Mouse (Mus musculus) heart, embryonic 11.5 days (tissue): Measurements from ENCODE around the gene Ttll5. TPM values are rescaled to one million over a fixed set of nuclear protein-coding genes. Genes with fewer than 3 reads are reported as not detected.

ENCODE experiments used
- ATAC-seq: fragments of 200-750 bp; cut with Nextera tagmentation; replicated peaks from 2 replicates; pipeline ENCODE4 v1.8.0; 2017; ENCODE audit warnings: moderate library complexity; ENCODE audit not compliant: insufficient number of reproducible peaks, low FRiP score, low TSS enrichment
- H3K27ac ChIP-seq: fragments of 300-500 bp; sonication (generic); 2 replicates; pipeline ENCODE4 v1.5.1; 2014; ENCODE audit warnings: mild to moderate bottlenecking, low read depth, low read length
- H3K27me3 ChIP-seq: fragments of 300-500 bp; sonication (generic); 2 replicates; pipeline ENCODE4 v1.6.1; 2014; ENCODE audit warnings: mild to moderate bottlenecking, low read length, mixed read lengths; ENCODE audit not compliant: control insufficient read depth, insufficient read depth
- H3K36me3 ChIP-seq: fragments of 300-500 bp; sonication (generic); 2 replicates; pipeline ENCODE4 v1.6.1; 2014; ENCODE audit warnings: mild to moderate bottlenecking, low read length, moderate library complexity, mixed read lengths; ENCODE audit not compliant: control insufficient read depth, insufficient read depth
- H3K4me1 ChIP-seq: fragments of 300-500 bp; sonication (generic); 2 replicates; pipeline ENCODE4 v1.6.1; 2014; ENCODE audit warnings: low read length; ENCODE audit not compliant: control insufficient read depth, insufficient read depth
- H3K4me2 ChIP-seq: fragments of 300-500 bp; sonication (generic); 2 replicates; pipeline ENCODE4 v1.6.1; 2014; ENCODE audit warnings: mild to moderate bottlenecking, moderate library complexity
- H3K4me3 ChIP-seq: fragments of 300-500 bp; sonication (generic); 2 replicates; pipeline ENCODE4 v1.5.1; 2014; ENCODE audit warnings: low read depth, low read length
- H3K9ac ChIP-seq: fragments of 300-500 bp; sonication (generic); 2 replicates; pipeline ENCODE4 v1.6.1; 2014; ENCODE audit warnings: mild to moderate bottlenecking, low read depth, low read length, moderate library complexity
- H3K9me3 ChIP-seq: fragments of 300-500 bp; sonication (generic); replicated peaks from 2 replicates; pipeline ENCODE4 v1.6.1; 2016; ENCODE audit warnings: low read length; ENCODE audit not compliant: control insufficient read depth
- WGBS: fragments of 180-500 bp; shearing (Covaris S2); extraction: QIAGEN DNeasy Blood & Tissue Kit; methylation state at CpG from one replicate; pipeline ENCODE4 v1.1.7; 2014; ENCODE audit not compliant: insufficient replicate concordance; 5-methylcytosine and 5-hydroxymethylcytosine counted together
- polyA plus RNA-seq: library from polyadenylated mRNA; unstranded; fragments of >200 nt; fragmentation: Nextera tagmentation; extraction: Ambion mirVana; gene quantifications from 2 replicates; pipeline ENCODE4 v1.2.1, GENCODE M21; 2014

Gene Ttll5
- polyA plus RNA-seq, 1 experiment from 2014 or later = 16.2 TPM

GRCm38 (mm10) chr12:86074681-86075080 lies 250.2 kb downstream of the Ttll5 start:
- peaks cover 15% of the 10 kb centered on the region for H3K4me1 ChIP-seq

GRCm38 (mm10) chr12:86075358-86075757 lies 250.9 kb downstream of the Ttll5 start:
- peaks cover 2% of the 10 kb centered on the region; the same call in 1 of the 2 replicates for H3K27me3 ChIP-seq
- no peak for ATAC-seq
- H3K4me3 ChIP-seq = no peak overlapping the region
- H3K9ac ChIP-seq = no peak overlapping the region
- 88% methylated on average over 7 of the region's 7 CpGs for WGBS
- H3K4me2 ChIP-seq = no peak overlapping the region
- H3K36me3 ChIP-seq = no peaks in the 10 kb centered on the region
- no peaks in the 10 kb centered on the region for H3K9me3 ChIP-seq
- H3K27ac ChIP-seq = no peak overlapping the region
- H3K4me1 ChIP-seq = peaks cover 15% of the 10 kb centered on the region

More at GRCm38 (mm10) chr12:86074681-86075080, 250.2 kb downstream of the Ttll5 start:
- Histone ChIP-seq H3K27ac (no peak overlapping the region), H3K9me3 (no peaks in the 10 kb centered on the region), H3K4me3 (no peak overlapping the region), H3K4me2 (no peak overlapping the region), H3K9ac (no peak overlapping the region), H3K36me3 (no peaks in the 10 kb centered on the region), H3K27me3 (peaks cover 2% of the 10 kb centered on the region; the same call in 1 of the 2 replicates)
- 79% methylated on average over 12 of the region's 12 CpGs for WGBS
- no peak for ATAC-seq

- WGBS = 13% methylated on average over 13 of the region's 13 CpGs
- no peak overlapping the region for H3K27ac ChIP-seq
- peak overlapping the region; percentile 88 for H3K4me2 ChIP-seq
- peak overlapping the region; percentile 12; the same call in 1 of the 2 replicates for H3K9ac ChIP-seq
- peak overlapping the region; percentile 60 for H3K4me3 ChIP-seq
- no peaks in the 10 kb centered on the region for H3K9me3 ChIP-seq
- H3K36me3 ChIP-seq = no peaks in the 10 kb centered on the region
- peaks cover 2% of the 10 kb centered on the region; the same call in 1 of the 2 replicates for H3K27me3 ChIP-seq
- ATAC-seq = no peak
- peaks cover 15% of the 10 kb centered on the region for H3K4me1 ChIP-seq
These were observed 252.0 kb downstream of the Ttll5 start for GRCm38 (mm10) chr12:86076321-86076901.

GRCm38 (mm10) chr12:86077322-86077721 lies 252.9 kb downstream of the Ttll5 start:
- Histone ChIP-seq H3K36me3 (no peaks in the 10 kb centered on the region), H3K4me3 (peak overlapping the region; percentile 60), H3K9ac (peak overlapping the region; percentile 84), H3K9me3 (no peaks in the 10 kb centered on the region), H3K4me2 (peak overlapping the region; percentile 88), H3K4me1 (peaks cover 15% of the 10 kb centered on the region), H3K27ac (0 out of 2 replicates have a peak overlapping the region, but pooled peaks have one; percentile 22), H3K27me3 (peaks cover 2% of the 10 kb centered on the region; the same call in 1 of the 2 replicates)
- 33% methylated on average over 8 of the region's 8 CpGs for WGBS
- no peak for ATAC-seq

GRCm38 (mm10) chr12:86077736-86078135 lies 253.3 kb downstream of the Ttll5 start:
- Histone ChIP-seq H3K4me1 (peaks cover 15% of the 10 kb centered on the region), H3K4me2 (peak overlapping the region; percentile 88), H3K9ac (peak overlapping the region; percentile 84), H3K36me3 (no peaks in the 10 kb centered on the region), H3K27me3 (peaks cover 2% of the 10 kb centered on the region; the same call in 1 of the 2 replicates), H3K9me3 (no peaks in the 10 kb centered on the region), H3K27ac (peak overlapping the region; percentile 22; the same call in 1 of the 2 replicates), H3K4me3 (peak overlapping the region; percentile 60)
- ATAC-seq = no peak
- WGBS = 30% methylated on average over 11 of the region's 11 CpGs

GRCm38 (mm10) chr12:86078176-86078552 lies 253.7 kb downstream of the Ttll5 start:
- Histone ChIP-seq H3K4me1 (peaks cover 18% of the 10 kb centered on the region), H3K4me2 (peak overlapping the region; percentile 88), H3K9me3 (no peaks in the 10 kb centered on the region), H3K4me3 (peak overlapping the region; percentile 60), H3K36me3 (no peaks in the 10 kb centered on the region), H3K27ac (peak overlapping the region; percentile 78), H3K27me3 (peaks cover 2% of the 10 kb centered on the region; the same call in 1 of the 2 replicates), H3K9ac (peak overlapping the region; percentile 84)
- no peak for ATAC-seq
- WGBS = 20% methylated on average over 9 of the region's 9 CpGs

GRCm38 (mm10) chr12:86078553-86079201 lies 254.2 kb downstream of the Ttll5 start, which contains the start of gene Tgfb3:
Tgfb3 (minus strand) TSS chr12:86079041.
- H3K4me1 ChIP-seq = peaks cover 20% of the 10 kb centered on the region
- no peaks in the 10 kb centered on the region for H3K9me3 ChIP-seq
- no peaks in the 10 kb centered on the region for H3K36me3 ChIP-seq
- WGBS = under 1% methylated on average over 25 of the region's 25 CpGs
- H3K27me3 ChIP-seq = peaks cover 2% of the 10 kb centered on the region; the same call in 1 of the 2 replicates
- peak within 1 kb of the TSS; percentile 60 for H3K4me3 ChIP-seq
- peak within 1 kb of the TSS; percentile 78 for H3K27ac ChIP-seq
- ATAC-seq = peak; percentile 64; the same call in 1 of the 2 replicates
- peak within 1 kb of the TSS; percentile 84 for H3K9ac ChIP-seq
- H3K4me2 ChIP-seq = peak within 1 kb of the TSS; percentile 88

GRCm38 (mm10) chr12:86079202-86079667 lies 254.8 kb downstream of the Ttll5 start:
- WGBS = under 1% methylated on average over 31 of the region's 31 CpGs
- H3K4me1 ChIP-seq = peaks cover 20% of the 10 kb centered on the region

More at GRCm38 (mm10) chr12:86079202-86079667, 254.8 kb downstream of the Ttll5 start:
- Histone ChIP-seq H3K9ac (peak overlapping the region; percentile 84), H3K4me2 (peak overlapping the region; percentile 88), H3K36me3 (no peaks in the 10 kb centered on the region), H3K27ac (peak overlapping the region; percentile 78), H3K27me3 (peaks cover 2% of the 10 kb centered on the region; the same call in 1 of the 2 replicates), H3K4me3 (peak overlapping the region; percentile 60), H3K9me3 (no peaks in the 10 kb centered on the region)
- ATAC-seq = peak; percentile 61; the same call in 1 of the 2 replicates
